Mouse (Mus musculus) kidney, adult 2 months (tissue): Measurements from ENCODE around the gene Kif1b.

Experiments used
- CTCF ChIP-seq: fragments of 200-500 bp; conservative IDR thresholded peaks from 2 replicates; pipeline ENCODE4 v1.5.1; 2011; ENCODE audit warnings: low read depth, mild to moderate bottlenecking, control low read depth, low read length, moderate library complexity, mixed read lengths; ENCODE audit not compliant: insufficient read depth, insufficient read length
- POLR2A ChIP-seq: fragments of 200-500 bp; IDR thresholded peaks from one replicate; pipeline ENCODE4 v1.6.1; 2011; ENCODE audit warnings: low read depth, low read length, control low read depth

GRCm38 (mm10) chr4:149182192-149182591 is 125.3 kb downstream of the Kif1b start:
- TF ChIP-seq CTCF (no peak), POLR2A (no peak)
